Mouse (Mus musculus): ENCODE measurements at regions not wholly inside any gene's neighbourhood (a gene's known extent, or its start where the extent isn't known, plus 50 kb on each side); places are given as distances from the start of the nearest gene placed in this dataset.

- TF ChIP-seq CTCF (IDR thresholded peaks at IDR 0.05; ENCODE audit: low read depth, low read length) (no peak), POLR2AphosphoS5 (IDR thresholded peaks at IDR 0.05; ENCODE audit: insufficient replicate concordance, low read depth, low read length) (no peak), GATA1 (IDR thresholded peaks at IDR 0.05; ENCODE audit: borderline replicate concordance, low read length) (no peak), GATA2 (IDR thresholded peaks at IDR 0.05; ENCODE audit: borderline replicate concordance, low read depth, low read length) (no peak), TAL1 (conservative IDR thresholded peaks at IDR 0.05; ENCODE audit: low read depth, low read length) (no peak)
Measured at GRCm38 (mm10) chr4:137200968-137201367, 76.3 kb upstream of the Wnt4 start.

Data from G1E (cell line).